Mouse (Mus musculus): ENCODE data around the gene Kcnd3.

DNA sequence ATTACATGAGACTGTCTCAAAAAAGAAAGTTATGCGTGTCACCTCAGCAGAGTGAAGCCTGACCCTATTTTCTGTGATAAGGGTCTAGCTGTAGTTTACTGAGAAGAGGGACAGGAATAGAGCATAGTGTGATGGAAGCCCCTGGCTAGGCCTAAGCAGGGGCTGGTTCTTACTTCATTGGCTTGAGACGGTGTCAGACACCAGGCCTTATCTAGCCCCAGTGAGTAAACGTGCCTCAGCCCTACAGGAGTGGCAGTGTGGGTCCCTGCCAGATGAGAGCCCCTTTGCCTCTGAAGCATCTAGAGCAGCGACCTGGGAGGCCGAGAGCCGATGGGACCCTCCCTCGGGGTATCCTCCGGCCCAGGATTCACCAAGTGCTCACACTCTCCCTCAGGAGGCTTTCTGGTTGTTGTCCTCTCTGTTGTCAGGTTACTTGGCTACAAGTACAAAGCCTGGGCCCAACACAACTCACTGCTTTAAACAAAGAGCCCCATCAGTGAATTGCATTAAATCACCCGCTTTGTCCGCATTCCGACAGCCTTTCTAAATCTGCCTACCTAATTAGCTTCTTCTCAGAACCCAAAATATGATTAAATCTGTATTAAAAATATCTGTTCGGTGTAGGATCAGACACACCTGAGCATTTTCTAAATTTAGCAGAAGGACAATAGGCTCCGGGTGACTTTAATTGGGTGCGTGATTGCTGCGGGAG is 53.2 kb downstream of the Kcnd3 start:
- TF ChIP-seq CTCF (IDR thresholded peaks at IDR 0.05; ENCODE audit: low read depth), result no peak
- TF ChIP-seq EP300 (IDR thresholded peaks at IDR 0.05; ENCODE audit: low read depth), result no peak
